7 mouse cellular contexts compared by ENCODE assay signal in genomic region chr13:64020902-64021311, GRCm38 (mm10).
A peak's percentile ranks its signal among the peaks of the same experiment; 100 is the strongest.
DNase-seq lines count a peak whose midpoint lies in the region; ATAC-seq lines count a peak whose summit lies in the region.

No protein-coding gene starts in this region.

- H3K9me3 ChIP-seq in intestine, embryonic 14.5 days (ENCODE audit: control insufficient read depth, low read length): no peaks in the 10 kb centered on the region
- H3K9me3 ChIP-seq in limb, embryonic 15.5 days: no peaks in the 10 kb centered on the region

- H3K9ac ChIP-seq in intestine, embryonic 14.5 days (ENCODE audit: low read length): no peak overlapping the region
- no peak overlapping the region for H3K9ac ChIP-seq in limb, embryonic 15.5 days

- DNase-seq in adipocyte (ENCODE audit: low spot score): peak; percentile 32
- peak; percentile 85 for DNase-seq in cerebellum, adult 9-11 months
- DNase-seq in frontal cortex, postnatal 14 days (ENCODE audit: low spot score in 2 of 2): peak; percentile 65 to 66
- DNase-seq in intestine, embryonic 14.5 days (ENCODE audit: low spot score): peak; percentile 74
- DNase-seq in right cerebral cortex, adult 2 months (ENCODE audit: low spot score in 2 of 2): peak; percentile 57 to 68
- no peak for DNase-seq in thymus, postnatal 36 days

- 16% methylated on average over 7 of the region's 7 CpGs for WGBS in intestine, embryonic 14.5 days
- 18% methylated on average over 7 of the region's 7 CpGs for WGBS in limb, embryonic 15.5 days

- no peak overlapping the region for H3K4me2 ChIP-seq in intestine, embryonic 14.5 days (ENCODE audit: low read length)
- no peak overlapping the region for H3K4me2 ChIP-seq in limb, embryonic 15.5 days

- H3K27ac ChIP-seq in intestine, embryonic 14.5 days (ENCODE audit: low read depth): peak overlapping the region; percentile 82
- H3K27ac ChIP-seq in limb, embryonic 15.5 days: peak overlapping the region; percentile 70

- peak; percentile 91 for ATAC-seq in intestine, embryonic 14.5 days (replicated peaks; ENCODE audit: low FRiP score, low TSS enrichment, low read depth)
- peak; percentile 86 for ATAC-seq in limb, embryonic 15.5 days (ENCODE audit: insufficient number of reproducible peaks, low FRiP score, low TSS enrichment, low read depth)

- H3K4me3 ChIP-seq in intestine, embryonic 14.5 days (ENCODE audit: low read depth, low read length): no peak overlapping the region
- H3K4me3 ChIP-seq in limb, embryonic 15.5 days: no peak overlapping the region

- peaks cover 36% of the 10 kb centered on the region for H3K4me1 ChIP-seq in intestine, embryonic 14.5 days (replicated peaks; ENCODE audit: control insufficient read depth, insufficient read depth, low read length)
- H3K4me1 ChIP-seq in limb, embryonic 15.5 days: peaks cover 18% of the 10 kb centered on the region

- no peaks in the 10 kb centered on the region for H3K36me3 ChIP-seq in intestine, embryonic 14.5 days (ENCODE audit: control insufficient read depth, insufficient read depth, low read length)
- no peaks in the 10 kb centered on the region for H3K36me3 ChIP-seq in limb, embryonic 15.5 days

- no peaks in the 10 kb centered on the region for H3K27me3 ChIP-seq in intestine, embryonic 14.5 days (replicated peaks; ENCODE audit: control insufficient read depth, insufficient read depth, low read length)
- H3K27me3 ChIP-seq in limb, embryonic 15.5 days: no peaks in the 10 kb centered on the region

Comparison
In these comparisons a context has a peak if more than half of its experiments do, and no peak if none do; other contexts are left out.
1. DNase-seq: peak in adipocyte (single experiment), cerebellum, adult 9-11 months (single experiment), frontal cortex, postnatal 14 days (2 of 2), intestine, embryonic 14.5 days (single experiment) and right cerebral cortex, adult 2 months (2 of 2); none in thymus, postnatal 36 days (0 of 2).